Mouse (Mus musculus) stomach, postnatal 0 days (tissue): ENCODE measurements at regions not wholly inside any gene's neighbourhood (a gene's known extent, or its start where the extent isn't known, plus 50 kb on each side); places are given as distances from the start of the nearest gene placed in this dataset.

ENCODE experiments used
- ATAC-seq: fragments of 200-750 bp; cut with Nextera tagmentation; 2 replicates; pipeline ENCODE4 v1.8.0; 2017; ENCODE audit not compliant: low FRiP score, low TSS enrichment
- DNase-seq: peaks from one replicate; pipeline ENCODE4 v3.0.0-alpha.2; 2016; ENCODE audit warnings: low spot score
- H3K27ac ChIP-seq: fragments of 300-500 bp; sonication (generic); replicated peaks from 2 replicates; pipeline ENCODE4 v1.5.1; 2014; ENCODE audit warnings: mild to moderate bottlenecking, control low read depth
- H3K27me3 ChIP-seq: fragments of 300-500 bp; sonication (generic); 2 replicates; pipeline ENCODE4 v1.6.1; 2014; ENCODE audit warnings: low read length; ENCODE audit not compliant: control insufficient read depth, insufficient read depth
- H3K36me3 ChIP-seq: fragments of 300-500 bp; sonication (generic); 2 replicates; pipeline ENCODE4 v1.6.1; 2014; ENCODE audit warnings: low read length, mixed read lengths; ENCODE audit not compliant: control insufficient read depth, insufficient read depth
- H3K4me1 ChIP-seq: fragments of 300-500 bp; sonication (generic); replicated peaks from 2 replicates; pipeline ENCODE4 v1.6.1; 2014; ENCODE audit warnings: antibody characterized with exemption; ENCODE audit not compliant: control insufficient read depth, insufficient read depth
- H3K4me2 ChIP-seq: fragments of 300-500 bp; sonication (generic); replicated peaks from 2 replicates; pipeline ENCODE4 v1.6.1; 2014; ENCODE audit warnings: low read depth, mild to moderate bottlenecking, control low read depth, moderate library complexity
- H3K4me3 ChIP-seq: fragments of 300-500 bp; sonication (generic); 2 replicates; pipeline ENCODE4 v1.5.1; 2014; ENCODE audit warnings: low read depth, low read length, control low read depth
- H3K9ac ChIP-seq: fragments of 300-500 bp; sonication (generic); 2 replicates; pipeline ENCODE4 v1.6.1; 2014; ENCODE audit warnings: mild to moderate bottlenecking, low read length, control low read depth, mixed read lengths
- H3K9me3 ChIP-seq: fragments of 300-500 bp; sonication (generic); 2 replicates; pipeline ENCODE4 v1.6.1; 2016; ENCODE audit warnings: low read length; ENCODE audit not compliant: control insufficient read depth
- CTCF ChIP-seq: IDR thresholded peaks from 2 replicates; pipeline ENCODE4 v1.5.1; 2016; ENCODE audit warnings: antibody characterized with exemption, low read depth, mild to moderate bottlenecking, moderate library complexity
- EP300 ChIP-seq: optimal IDR thresholded peaks from 2 replicates; pipeline ENCODE3; 2016; ENCODE audit warnings: antibody characterized with exemption
- WGBS: fragments of 180-500 bp; shearing (Covaris S2); extraction: QIAGEN DNeasy Blood & Tissue Kit; methylation state at CpG from one replicate; pipeline ENCODE4 v1.1.7; 2014; 5-methylcytosine and 5-hydroxymethylcytosine counted together

- ATAC-seq, result no peak
- no peak overlapping the region for H3K27ac ChIP-seq
- TF ChIP-seq EP300, result no peak
- no peak for TF ChIP-seq CTCF
- H3K4me3 ChIP-seq, result no peak overlapping the region
- no peaks in the 10 kb centered on the region for H3K4me1 ChIP-seq
- 87% methylated on average over 6 of the region's 6 CpGs for WGBS
- H3K4me2 ChIP-seq, result no peak overlapping the region
- H3K9me3 ChIP-seq, result no peaks in the 10 kb centered on the region
- DNase-seq, result no peak
- no peaks in the 10 kb centered on the region for H3K36me3 ChIP-seq
- no peak overlapping the region for H3K9ac ChIP-seq
- no peaks in the 10 kb centered on the region for H3K27me3 ChIP-seq
Measured at GRCm38 (mm10) chr16:76436290-76436689, 62.7 kb upstream of the Nrip1 start.

DNA sequence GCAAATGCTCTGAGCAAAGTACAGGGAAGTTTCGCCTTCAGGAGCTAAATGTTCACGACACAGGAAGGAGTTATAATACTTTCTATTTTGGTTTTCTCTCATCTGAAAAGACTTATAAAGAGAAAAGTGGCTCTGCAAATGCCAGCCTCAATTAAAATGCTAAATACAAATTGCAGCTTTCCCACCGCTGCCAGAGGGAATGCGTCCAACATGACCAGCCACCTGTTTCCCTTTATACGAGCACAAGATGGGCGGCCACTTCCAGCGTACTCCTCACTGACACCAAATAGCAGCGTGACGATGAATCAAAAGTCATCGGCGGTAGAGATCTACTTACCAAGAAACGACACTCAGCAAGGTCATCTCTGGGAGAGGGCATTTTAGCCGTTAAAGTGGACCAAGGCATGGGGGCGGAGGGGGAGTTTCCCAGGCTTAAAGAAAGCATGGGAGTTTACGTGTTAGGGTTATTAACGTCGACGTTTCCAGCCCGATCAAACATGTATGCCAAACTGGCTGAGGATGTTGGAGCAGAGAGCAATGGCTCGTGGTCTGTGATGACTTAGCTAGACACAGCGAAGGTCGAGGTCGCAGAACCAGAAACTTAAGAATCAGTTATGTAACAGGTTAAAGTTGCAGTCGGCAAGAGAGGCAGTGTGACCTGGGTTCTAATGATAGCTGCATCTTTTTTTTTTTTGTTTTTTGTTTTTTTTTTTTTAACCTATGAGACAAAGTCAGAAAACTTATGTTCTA, 59.6 kb upstream of the Nrip1 start:
- WGBS, result 80% methylated on average over 24 of the region's 24 CpGs

GRCm38 (mm10) chr16:76432304-76432703, 58.7 kb upstream of the Nrip1 start:
- ATAC-seq (peak; percentile 74), DNase-seq (peak; percentile 35)
- no peak for TF ChIP-seq EP300
- TF ChIP-seq CTCF, result no peak
- Histone ChIP-seq H3K27me3 (no peaks in the 10 kb centered on the region), H3K9me3 (no peaks in the 10 kb centered on the region), H3K27ac (no peak overlapping the region), H3K9ac (no peak overlapping the region), H3K4me2 (no peak overlapping the region), H3K4me3 (no peak overlapping the region), H3K36me3 (no peaks in the 10 kb centered on the region), H3K4me1 (no peaks in the 10 kb centered on the region)
- 57% methylated on average over 9 of the region's 9 CpGs for WGBS

More for the DNA sequence above, 59.6 kb upstream of the Nrip1 start:
- Histone ChIP-seq H3K9me3 (no peaks in the 10 kb centered on the region), H3K4me3 (no peak overlapping the region), H3K4me1 (no peaks in the 10 kb centered on the region), H3K36me3 (no peaks in the 10 kb centered on the region), H3K9ac (no peak overlapping the region), H3K27me3 (no peaks in the 10 kb centered on the region), H3K27ac (no peak overlapping the region), H3K4me2 (no peak overlapping the region)
- DNase-seq, result no peak
- TF ChIP-seq CTCF (no peak), EP300 (no peak)
- ATAC-seq, result no peak

DNA sequence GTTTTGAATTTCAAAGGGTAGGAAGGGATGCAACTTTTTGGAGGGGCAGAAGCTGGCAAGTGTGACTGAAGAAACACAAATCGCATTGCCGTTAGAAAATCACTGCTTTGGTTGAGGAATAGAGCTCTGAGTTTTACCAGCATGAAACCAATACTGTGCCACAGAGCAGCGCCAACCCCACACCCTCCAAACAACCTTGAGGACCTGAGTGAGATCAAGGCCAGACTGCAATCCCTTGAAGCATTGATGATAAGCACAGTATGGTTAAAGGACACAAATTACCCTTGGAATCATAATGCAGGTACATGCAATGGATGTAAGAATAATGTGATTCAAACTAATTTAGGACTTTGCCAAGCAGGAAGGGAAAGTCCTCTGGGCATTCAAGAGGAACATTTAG, 55.5 kb upstream of the Nrip1 start:
- TF ChIP-seq EP300 (no peak), CTCF (no peak)
- Histone ChIP-seq H3K4me3 (no peak overlapping the region), H3K36me3 (no peaks in the 10 kb centered on the region), H3K4me2 (no peak overlapping the region), H3K27ac (no peak overlapping the region), H3K4me1 (no peaks in the 10 kb centered on the region), H3K27me3 (no peaks in the 10 kb centered on the region), H3K9ac (no peak overlapping the region), H3K9me3 (no peaks in the 10 kb centered on the region)
- DNase-seq (no peak), ATAC-seq (no peak)
- WGBS, result 93% methylated on average over 3 of the region's 3 CpGs

DNA sequence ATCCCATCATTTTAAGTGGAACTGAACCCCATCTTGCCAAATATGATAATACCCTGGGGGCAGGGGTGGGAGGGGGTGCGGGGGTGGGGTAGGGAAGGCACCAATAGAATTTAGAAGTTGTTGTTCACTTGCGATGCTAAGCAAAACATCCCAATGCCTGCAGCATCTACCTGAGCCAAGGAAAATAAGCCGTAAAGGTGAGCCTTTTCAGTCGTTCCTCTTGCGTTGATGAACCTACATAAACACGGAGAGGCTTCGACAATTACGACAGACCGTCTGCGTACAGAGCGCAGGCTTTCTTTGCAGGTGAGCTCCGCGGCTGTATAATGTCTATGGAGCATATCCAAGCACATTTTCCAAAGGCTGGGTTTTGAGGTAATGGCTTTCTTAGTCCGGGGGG, 50.3 kb upstream of the Nrip1 start:
- Histone ChIP-seq H3K4me3 (no peak overlapping the region), H3K27me3 (no peaks in the 10 kb centered on the region), H3K4me1 (no peaks in the 10 kb centered on the region), H3K9me3 (no peaks in the 10 kb centered on the region), H3K27ac (no peak overlapping the region), H3K4me2 (no peak overlapping the region), H3K36me3 (no peaks in the 10 kb centered on the region), H3K9ac (no peak overlapping the region)
- DNase-seq, result no peak
- no peak for TF ChIP-seq CTCF
- TF ChIP-seq EP300, result no peak
- 87% methylated on average over 14 of the region's 14 CpGs for WGBS
- no peak for ATAC-seq
